Mouse (Mus musculus) liver, postnatal 0 days (tissue): ENCODE measurements around the gene Parp1. TPM values are rescaled to one million over a fixed set of nuclear protein-coding genes. Genes with fewer than 3 reads are reported as not detected.

Experiments used
- ATAC-seq: fragments of 200-750 bp; cut with Nextera tagmentation; 2 replicates; pipeline ENCODE4 v1.8.0; 2017; ENCODE audit warnings: mild to moderate bottlenecking, moderate library complexity
- DNase-seq: peaks from one replicate; pipeline ENCODE4 v3.0.0-alpha.2; 2016
- H3K27ac ChIP-seq: fragments of 300-500 bp; sonication (generic); 2 replicates; pipeline ENCODE4 v1.5.1; 2014; ENCODE audit warnings: antibody characterized with exemption, moderate library complexity, mild to moderate bottlenecking, low read depth
- H3K27me3 ChIP-seq: fragments of 300-500 bp; sonication (generic); 2 replicates; pipeline ENCODE4 v1.6.1; 2014; ENCODE audit warnings: low read length, control low read depth, mixed read lengths; ENCODE audit not compliant: insufficient read depth
- H3K36me3 ChIP-seq: fragments of 300-500 bp; sonication (generic); replicated peaks from 2 replicates; pipeline ENCODE4 v1.6.1; 2014; ENCODE audit warnings: mild to moderate bottlenecking, control low read depth, low read length, moderate library complexity, mixed read lengths; ENCODE audit not compliant: insufficient read depth
- H3K4me1 ChIP-seq: fragments of 300-500 bp; sonication (generic); 2 replicates; pipeline ENCODE4 v1.6.1; 2014; ENCODE audit warnings: antibody characterized with exemption, mild to moderate bottlenecking, control low read depth; ENCODE audit not compliant: insufficient read depth
- H3K4me2 ChIP-seq: fragments of 300-500 bp; sonication (generic); 2 replicates; pipeline ENCODE4 v1.6.1; 2014; ENCODE audit warnings: low read depth, mild to moderate bottlenecking, low read length, moderate library complexity, mixed read lengths
- H3K4me3 ChIP-seq: fragments of 300-500 bp; sonication (generic); 2 replicates; pipeline ENCODE4 v1.5.1; 2014; ENCODE audit warnings: low read depth, low read length
- H3K9ac ChIP-seq: fragments of 300-500 bp; sonication (generic); replicated peaks from 2 replicates; pipeline ENCODE4 v1.6.1; 2014; ENCODE audit warnings: mild to moderate bottlenecking, moderate library complexity
- H3K9me3 ChIP-seq: fragments of 300-500 bp; sonication (generic); 2 replicates; pipeline ENCODE4 v1.6.1; 2016; ENCODE audit warnings: mild to moderate bottlenecking, control low read depth, low read length, mixed read lengths
- CTCF ChIP-seq: sonication (generic); IDR thresholded peaks from 2 replicates; pipeline ENCODE4 v1.5.1; 2016; ENCODE audit warnings: antibody characterized with exemption, low read depth
- EP300 ChIP-seq: IDR thresholded peaks from 2 replicates; pipeline ENCODE4 v1.6.1; 2016; ENCODE audit warnings: antibody characterized with exemption, low read depth, mild to moderate bottlenecking
- WGBS: fragments of 180-500 bp; shearing (Covaris S2); extraction: QIAGEN DNeasy Blood & Tissue Kit; methylation state at CpG from one replicate; pipeline ENCODE4 v1.1.7; 2014; ENCODE audit not compliant: insufficient replicate concordance; 5-methylcytosine and 5-hydroxymethylcytosine counted together
- microRNA-seq: library from miRNA; unstranded; fragments of <30 nt; microRNA quantifications from one replicate; pipeline ENCODE4, GENCODE M21; 2016
- polyA plus RNA-seq: library from polyadenylated mRNA; unstranded; fragments of >200 nt; fragmentation: Nextera tagmentation; extraction: Ambion mirVana; gene quantifications from 2 replicates; pipeline ENCODE4 v1.2.1, GENCODE M21; 2015

Gene Parp1
- polyA plus RNA-seq, 1 experiment from 2014 or later = 23.3 TPM

DNA sequence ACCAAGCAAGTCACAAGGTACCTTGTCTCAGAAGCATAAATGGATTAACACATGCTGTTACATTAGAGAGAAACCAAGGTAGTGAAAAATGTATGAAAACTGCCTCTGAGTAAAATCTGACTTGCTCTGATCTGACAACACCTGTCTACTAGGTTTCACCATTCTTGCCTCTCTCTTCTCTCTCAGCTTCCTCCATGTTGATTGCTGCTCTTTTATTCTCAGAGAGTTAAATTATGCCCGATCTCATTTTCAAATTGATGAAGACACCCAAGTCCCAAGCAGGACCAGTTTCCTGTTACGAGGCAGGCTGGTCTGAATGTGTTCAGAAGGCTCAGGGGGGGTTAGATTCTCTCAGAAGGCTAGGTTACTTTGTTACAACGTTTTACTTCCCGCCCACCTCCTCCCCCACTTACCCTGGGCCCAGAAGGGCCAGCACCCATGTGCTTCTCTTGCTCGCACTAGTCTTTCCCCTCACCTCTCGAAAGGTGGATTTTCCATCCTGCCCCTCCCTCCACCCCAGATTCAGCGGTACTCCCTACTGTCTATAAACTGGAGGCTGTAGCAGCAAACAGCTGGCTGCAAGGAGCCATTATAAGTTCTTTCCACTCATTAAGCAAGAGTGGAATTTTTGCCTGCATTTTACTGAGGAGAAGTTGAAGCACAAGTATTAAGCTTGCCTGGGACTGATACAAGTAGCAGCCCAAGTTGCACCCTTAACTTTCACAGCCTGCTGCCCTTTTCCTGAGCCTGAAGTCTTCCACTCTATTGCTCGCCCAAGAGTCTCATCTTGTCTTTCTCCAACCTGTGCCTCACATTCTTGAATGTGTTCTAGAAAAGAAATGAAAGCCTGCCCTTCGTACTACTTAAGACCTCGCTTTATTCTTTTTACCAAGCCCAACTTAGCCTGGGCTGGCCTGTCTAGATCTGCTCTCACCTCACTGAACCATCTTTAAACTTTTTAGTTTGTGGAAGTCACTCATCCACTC, 71.0 kb downstream of the Parp1 start:
- Histone ChIP-seq H3K4me3 (peak overlapping the region; percentile 95), H3K27ac (no peak overlapping the region), H3K9ac (peak overlapping the region; percentile 97), H3K27me3 (no peaks in the 10 kb centered on the region), H3K36me3 (no peaks in the 10 kb centered on the region), H3K4me1 (peaks cover 11% of the 10 kb centered on the region), H3K4me2 (peak overlapping the region; percentile 95), H3K9me3 (no peaks in the 10 kb centered on the region)
- no peak for DNase-seq
- WGBS = 65% methylated on average over 10 of the region's 10 CpGs
- ATAC-seq = no peak
- no peak for TF ChIP-seq CTCF
- no peak for TF ChIP-seq EP300

DNA sequence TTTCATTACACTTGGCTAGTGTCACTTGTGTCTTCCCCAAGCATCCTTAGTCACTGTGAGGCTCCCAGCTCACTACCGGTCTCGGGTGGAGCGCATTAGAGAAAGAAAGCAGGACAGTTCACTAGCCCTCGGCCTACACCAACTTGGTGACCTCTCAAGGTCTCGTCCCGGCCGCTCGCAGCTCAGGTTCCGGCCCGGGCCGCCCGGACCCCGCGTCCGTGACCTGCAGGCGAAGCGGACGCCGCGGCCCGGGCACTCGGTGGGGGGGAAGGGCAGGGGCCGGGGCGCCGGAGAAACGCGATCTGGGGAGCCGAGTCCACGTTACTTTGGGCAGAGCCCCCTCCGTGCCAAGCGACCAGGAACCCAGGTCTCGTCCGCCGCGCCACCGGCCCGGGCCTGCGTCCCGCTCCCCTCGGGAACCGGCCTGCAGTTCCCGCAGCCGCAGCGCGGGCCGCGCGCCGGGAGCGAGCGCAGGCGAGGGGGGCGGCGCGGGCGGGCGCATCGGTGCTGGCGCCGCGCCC, 71.9 kb downstream of the Parp1 start:
- TF ChIP-seq EP300 = no peak
- TF ChIP-seq CTCF = no peak
- no peaks in the 10 kb centered on the region for H3K27me3 ChIP-seq
- H3K27ac ChIP-seq = peak overlapping the region; percentile 84
- peak overlapping the region; percentile 97 for H3K9ac ChIP-seq
- WGBS = under 1% methylated on average over 55 of the region's 61 CpGs
- H3K36me3 ChIP-seq = no peaks in the 10 kb centered on the region
- peak; percentile 68 for DNase-seq
- peak; percentile 75 for ATAC-seq
- H3K9me3 ChIP-seq = no peaks in the 10 kb centered on the region
- peak overlapping the region; percentile 95 for H3K4me2 ChIP-seq
- peaks cover 11% of the 10 kb centered on the region for H3K4me1 ChIP-seq
- H3K4me3 ChIP-seq = peak overlapping the region; percentile 95

DNA sequence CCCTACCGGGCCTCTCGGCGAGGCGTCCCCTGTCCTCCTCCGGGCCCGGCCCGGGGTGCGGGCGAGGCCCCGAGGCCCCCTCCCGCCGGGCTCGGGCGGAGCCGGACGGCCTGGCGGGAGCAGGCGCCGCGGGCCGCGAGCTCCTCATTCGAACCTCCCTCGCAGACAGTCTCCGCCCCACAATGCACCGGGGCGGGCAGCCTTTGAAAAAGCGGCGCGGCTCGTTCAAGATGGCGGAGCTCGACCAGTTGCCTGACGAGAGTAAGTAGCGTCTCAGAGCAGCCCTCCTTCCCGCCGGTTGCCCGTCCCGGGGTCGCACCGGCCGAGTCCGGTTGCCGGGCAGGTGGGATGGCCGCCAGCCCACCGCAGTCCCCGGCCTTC, 72.4 kb downstream of the Parp1 start, which contains the start of gene Lin9:
Gene Lin9, plus strand, starts transcription at position 14 of the 381 bp plus-strand sequence.
- H3K4me1 ChIP-seq = peaks cover 11% of the 10 kb centered on the region
- TF ChIP-seq CTCF (no peak), EP300 (no peak)

DNA sequence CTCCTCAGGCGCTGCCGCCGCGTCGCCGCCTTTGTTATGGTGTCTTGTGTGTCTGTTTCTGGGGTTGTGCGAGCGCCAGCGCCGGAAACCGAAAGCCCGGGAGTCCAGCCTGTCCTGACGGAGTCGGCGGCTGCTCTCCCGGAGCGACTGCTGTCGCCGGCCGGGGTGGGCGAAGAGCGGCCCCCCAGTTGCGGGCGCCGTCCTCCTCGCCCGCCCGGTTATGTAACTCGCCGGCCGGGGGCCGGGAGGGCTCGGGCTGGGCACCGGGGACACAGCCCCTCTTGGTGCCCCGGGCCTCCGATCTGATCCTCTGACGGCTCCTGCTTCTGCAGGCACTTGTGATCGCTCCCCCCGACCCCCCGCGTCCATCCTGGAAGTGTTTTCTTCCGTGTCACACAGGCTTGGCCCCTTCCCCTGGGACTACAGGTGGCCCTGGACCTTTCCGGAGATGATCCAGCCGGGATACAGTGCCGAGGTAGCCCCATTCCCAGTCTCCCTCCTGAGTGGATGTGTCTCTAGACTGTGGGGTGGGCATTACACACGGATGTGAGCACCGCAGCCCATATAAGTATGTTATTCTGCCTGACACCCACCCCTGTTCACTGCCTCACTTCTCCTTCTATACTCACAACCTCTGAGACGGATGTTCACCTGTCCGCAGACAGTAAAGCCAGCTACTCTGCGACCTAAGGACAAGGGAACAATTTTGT, 72.9 kb downstream of the Parp1 start:
- no peak for TF ChIP-seq EP300
- no peak for TF ChIP-seq CTCF
- DNase-seq (no peak), ATAC-seq (peak; percentile 59)
- H3K4me1 ChIP-seq = peaks cover 16% of the 10 kb centered on the region
- peak overlapping the region; percentile 95 for H3K4me2 ChIP-seq
- H3K27ac ChIP-seq = peak overlapping the region; percentile 84
- peak overlapping the region; percentile 95 for H3K4me3 ChIP-seq
- no peaks in the 10 kb centered on the region for H3K9me3 ChIP-seq
- no peaks in the 10 kb centered on the region; the same call in 1 of the 2 replicates for H3K36me3 ChIP-seq
- H3K9ac ChIP-seq = peak overlapping the region; percentile 97
- no peaks in the 10 kb centered on the region for H3K27me3 ChIP-seq
- 2% methylated on average over 41 of the region's 50 CpGs for WGBS

More for the DNA sequence above, 72.4 kb downstream of the Parp1 start, which contains the start of gene Lin9:
- DNase-seq (peak; percentile 95), ATAC-seq (peak; percentile 93)
- no peaks in the 10 kb centered on the region for H3K9me3 ChIP-seq
- H3K36me3 ChIP-seq = no peaks in the 10 kb centered on the region
- H3K4me3 ChIP-seq = peak within 1 kb of the TSS; percentile 95
- H3K9ac ChIP-seq = peak within 1 kb of the TSS; percentile 97
- no peaks in the 10 kb centered on the region for H3K27me3 ChIP-seq
- H3K4me2 ChIP-seq = peak within 1 kb of the TSS; percentile 95
- 3% methylated on average over 36 of the region's 47 CpGs for WGBS
- peak within 1 kb of the TSS; percentile 84 for H3K27ac ChIP-seq

DNA sequence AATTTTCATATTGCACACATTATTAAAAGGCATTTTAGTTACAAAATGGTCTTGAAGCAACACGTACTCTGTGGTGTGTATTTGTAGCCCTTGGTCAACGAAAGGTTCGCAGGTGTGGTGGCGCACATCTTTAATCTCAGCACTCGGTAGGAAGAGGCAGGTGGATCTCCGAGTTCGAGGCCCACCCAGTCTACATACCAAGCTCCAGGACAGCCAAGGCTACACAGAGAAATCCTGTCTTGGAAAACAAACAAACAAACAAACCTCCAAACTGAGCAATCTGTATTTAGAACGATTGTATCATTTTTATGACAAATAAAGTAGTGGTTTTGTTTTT, 73.5 kb downstream of the Parp1 start:
- Histone ChIP-seq H3K27ac (no peak overlapping the region), H3K9me3 (no peaks in the 10 kb centered on the region), H3K4me3 (peak overlapping the region; percentile 95), H3K9ac (peak overlapping the region; percentile 97), H3K27me3 (no peaks in the 10 kb centered on the region), H3K4me1 (peaks cover 18% of the 10 kb centered on the region), H3K36me3 (no peaks in the 10 kb centered on the region; the same call in 1 of the 2 replicates), H3K4me2 (peak overlapping the region; percentile 95)
- TF ChIP-seq EP300 (no peak), CTCF (no peak)
- ATAC-seq (no peak), DNase-seq (no peak)
- WGBS = 56% methylated on average over 8 of the region's 8 CpGs

Small RNA genes within 50 kb of the gene (microRNA-seq; reads per million reads assigned to microRNA genes)
- not detected for gene Mir6904

Other genes with a start within 250 kb of the Parp1 start
- gene Itpkb, start 238.4 kb upstream of the Parp1 start, polyA plus RNA-seq = 1.3 and 1.4 TPM in 2 replicates
- gene Stum, start 85.4 kb upstream of the Parp1 start, polyA plus RNA-seq = 0.02 and 0.07 TPM in 2 replicates
- 5.2 and 6.4 TPM in 2 replicates for gene Lin9, start 72.2 kb downstream of the Parp1 start, polyA plus RNA-seq
- 0.08 TPM in 1 of 2 replicates, not detected in the other for gene Mixl1, start 128.1 kb downstream of the Parp1 start, polyA plus RNA-seq
- 7.3 and 7.9 TPM in 2 replicates for gene Acbd3, start 157.1 kb downstream of the Parp1 start, polyA plus RNA-seq
- 1,306 and 1,327 TPM in 2 replicates for gene H3f3a, start 245.0 kb downstream of the Parp1 start, polyA plus RNA-seq